Mouse (Mus musculus) liver, embryonic 14.5 days (tissue): ENCODE data around the gene Scnn1b.

Source experiments
- CTCF ChIP-seq: IDR thresholded peaks from 2 replicates; pipeline ENCODE4 v1.5.1; 2016; ENCODE audit warnings: antibody characterized with exemption, low read depth, control low read depth
- EP300 ChIP-seq: IDR thresholded peaks from 2 replicates; pipeline ENCODE4 v1.6.1; 2016; ENCODE audit warnings: antibody characterized with exemption, low read depth

GRCm38 (mm10) chr7:121873998-121874397, 9.2 kb downstream of the Scnn1b start:
- TF ChIP-seq EP300 = no peak
- TF ChIP-seq CTCF = no peak
